ENCODE assay signal across 7 mouse cellular contexts in genomic region chr10:80701721-80702535, GRCm38 (mm10). TPM values are rescaled to one million over a fixed set of nuclear protein-coding genes. Genes with fewer than 3 reads are reported as not detected.
DNase-seq lines count a peak whose midpoint lies in the region; ATAC-seq lines count a peak whose summit lies in the region.

Mob3a (minus strand) TSS chr10:80701977.
Izumo4 (plus strand) TSS chr10:80702184.

- peak within 1 kb of the TSS; percentile 86 for H3K4me2 ChIP-seq in intestine, embryonic 15.5 days (replicated peaks)

- no peaks in the 10 kb centered on the region for H3K9me3 ChIP-seq in intestine, embryonic 15.5 days
- H3K9me3 ChIP-seq in midbrain, embryonic 10.5 days (replicated peaks) = no peaks in the 10 kb centered on the region

- ATAC-seq in intestine, embryonic 15.5 days = peak; percentile 95

- peaks cover 6% of the 10 kb centered on the region; the same call in 1 of the 2 replicates for H3K36me3 ChIP-seq in intestine, embryonic 15.5 days
- peaks cover 21% of the 10 kb centered on the region for H3K36me3 ChIP-seq in midbrain, embryonic 10.5 days

- H3K4me1 ChIP-seq in intestine, embryonic 15.5 days (replicated peaks) = peaks cover 27% of the 10 kb centered on the region
- peaks cover 42% of the 10 kb centered on the region for H3K4me1 ChIP-seq in midbrain, embryonic 10.5 days

- intact Hi-C loops in gastrocnemius, postnatal 36 days (cut with DNase I) = loop anchor here (10.0 kb wide), 1 partner anchor 267 kb away; the partner anchor contains the start of gene Tcf3
- intact Hi-C loops in left cerebral cortex, postnatal 25 days (cut with DNase I) = loop anchor here (2.0 kb wide), 2 partner anchors 25 to 39 kb away; no protein-coding TSS in a partner anchor

- no peaks in the 10 kb centered on the region for H3K27me3 ChIP-seq in intestine, embryonic 15.5 days (replicated peaks)
- no peaks in the 10 kb centered on the region for H3K27me3 ChIP-seq in midbrain, embryonic 10.5 days (ENCODE audit: low read depth, poor library complexity, severe bottlenecking)

- H3K27ac ChIP-seq in intestine, embryonic 15.5 days = peak within 1 kb of the TSS; percentile 85
- H3K27ac ChIP-seq in midbrain, embryonic 10.5 days (replicated peaks) = peak within 1 kb of the TSS; percentile 86

- DNase-seq in adrenal gland, adult 2 months = peak; percentile 100
- DNase-seq in embryo, embryonic 11.5 days (ENCODE audit: low read depth, low spot score) = peak; percentile 99
- DNase-seq in gastrocnemius, postnatal 36 days = peak; percentile 97 to 99
- DNase-seq in left cerebral cortex, postnatal 25 days (ENCODE audit: low spot score in 2 of 2) = peak; percentile 98 to 100
- peak; percentile 100 for DNase-seq in midbrain, embryonic 10.5 days (ENCODE audit: low spot score)
- DNase-seq in right cerebral cortex, postnatal 4 days = peak; percentile 98

- WGBS in intestine, embryonic 15.5 days = under 1% methylated on average over 59 of the region's 59 CpGs
- under 1% methylated on average over 59 of the region's 59 CpGs for WGBS in midbrain, embryonic 10.5 days

- peak within 1 kb of the TSS; percentile 64 for H3K4me3 ChIP-seq in intestine, embryonic 15.5 days (replicated peaks)
- peak within 1 kb of the TSS; percentile 70 for H3K4me3 ChIP-seq in midbrain, embryonic 10.5 days

- peak within 1 kb of the TSS; percentile 63 for H3K9ac ChIP-seq in intestine, embryonic 15.5 days

RNA-seq across cellular contexts. Expression of gene Mob3a, which starts in this region (rescaled TPM):
- 10 to 100 TPM; 18.0 to 19.4 TPM for total RNA-seq in adrenal gland, adult 2 months (2021)
- 22.5 and 27.1 TPM in 2 replicates for polyA plus RNA-seq in adrenal gland, adult 2 months (2012; rRNA removed)
- 1 to 10 TPM; 3.4 to 3.6 TPM for total RNA-seq in gastrocnemius, postnatal 36 days (2021)
- 40.4 and 43.0 TPM in 2 replicates for polyA plus RNA-seq in intestine, embryonic 15.5 days (2015; fragmentation: Nextera tagmentation; extraction: Ambion mirVana)
- 10 to 100 TPM; 13.4 to 15.8 TPM for total RNA-seq in left cerebral cortex, postnatal 25 days (2021)
- polyA plus RNA-seq in midbrain, embryonic 10.5 days (2016; fragmentation: Nextera tagmentation; extraction: Ambion mirVana) = 69.9 and 73.9 TPM in 2 replicates

RNA-seq across cellular contexts. Expression of gene Izumo4, which starts in this region (rescaled TPM):
- 10 to 100 TPM; 13.2 to 21.2 TPM for total RNA-seq in adrenal gland, adult 2 months (2021)
- polyA plus RNA-seq in adrenal gland, adult 2 months (2012; rRNA removed) = 73.3 and 74.3 TPM in 2 replicates
- total RNA-seq in gastrocnemius, postnatal 36 days (2021) = 1 to 10 TPM; 1.2 to 2.7 TPM
- polyA plus RNA-seq in intestine, embryonic 15.5 days (2015; fragmentation: Nextera tagmentation; extraction: Ambion mirVana) = 22.3 and 26.5 TPM in 2 replicates
- total RNA-seq in left cerebral cortex, postnatal 25 days (2021) = 10 to 100 TPM; 35.9 to 42.5 TPM
- polyA plus RNA-seq in midbrain, embryonic 10.5 days (2016; fragmentation: Nextera tagmentation; extraction: Ambion mirVana) = 8.9 and 15.7 TPM in 2 replicates

Comparison
In these comparisons a context has a peak if more than half of its experiments do, and no peak if none do; other contexts are left out.
1. Peak in every context shown above with its lines: DNase-seq, ATAC-seq, H3K4me3 ChIP-seq and H3K27ac ChIP-seq.